In genomic region chr3:129250997-129251396, GRCm38 (mm10) we compare ENCODE assay signal across 25 mouse cellular contexts. TPM values are rescaled to one million over a fixed set of nuclear protein-coding genes. Genes with fewer than 3 reads are reported as not detected.
"Had no signal": no experiment of that assay in that cellular context is flagged by ENCODE, and none has a peak within 500 bp of the region (broad histone marks: within the 10 kb centered on the region; RNA-seq: fewer than 3 reads in every experiment).

No protein-coding gene starts in this region.

- H3K9ac ChIP-seq: limb, embryonic 12.5 days; limb, embryonic 15.5 days; liver, embryonic 14.5 days; liver, postnatal 0 days; lung, embryonic 14.5 days; neural tube, embryonic 12.5 days; neural tube, embryonic 15.5 days had no signal

- H3K4me2 ChIP-seq: limb, embryonic 12.5 days; limb, embryonic 15.5 days; liver, embryonic 11.5 days; lung, embryonic 14.5 days; neural tube, embryonic 12.5 days; neural tube, embryonic 15.5 days had no signal

- H3K4me1 ChIP-seq: limb, embryonic 12.5 days; limb, embryonic 15.5 days; neural tube, embryonic 12.5 days; neural tube, embryonic 15.5 days had no signal

- H3K4me3 ChIP-seq: limb, embryonic 12.5 days; limb, embryonic 15.5 days; neural tube, embryonic 12.5 days; neural tube, embryonic 15.5 days had no signal

- H3K9me3 ChIP-seq: limb, embryonic 12.5 days; limb, embryonic 15.5 days; neural tube, embryonic 12.5 days; neural tube, embryonic 15.5 days had no signal

- ATAC-seq: liver, postnatal 0 days; lung, postnatal 0 days had no signal

- DNase-seq: kidney, adult 2 months; kidney, postnatal 14 days; kidney, postnatal 4 days; left cerebral cortex, postnatal 4 days; liver, postnatal 0 days; lung, embryonic 14.5 days; right cerebral cortex, adult 18-20 months; right cerebral cortex, postnatal 14 days; right cerebral cortex, postnatal 4 days; thymus, adult 2 months; thymus, postnatal 14 days; thymus, postnatal 4 days had no signal

- H3K27ac ChIP-seq: limb, embryonic 12.5 days; limb, embryonic 15.5 days; liver, embryonic 14.5 days; macrophage; neural tube, embryonic 12.5 days; neural tube, embryonic 15.5 days; stomach, postnatal 0 days had no signal

- H3K36me3 ChIP-seq: limb, embryonic 12.5 days; limb, embryonic 15.5 days; neural tube, embryonic 12.5 days; neural tube, embryonic 15.5 days had no signal

- H3K27me3 ChIP-seq: limb, embryonic 12.5 days; limb, embryonic 15.5 days; neural tube, embryonic 12.5 days; neural tube, embryonic 15.5 days had no signal

RNA-seq across cellular contexts. Expression of gene Pitx2, which starts 51.3 kb away (rescaled TPM):
- total RNA-seq: layer of hippocampus, adult 18-20 months; left cerebral cortex, adult 8-10 months; left cerebral cortex, postnatal 14 days; left cerebral cortex, postnatal 4 days; megakaryocyte, adult 5-6 weeks had no signal
- polyA plus RNA-seq: macrophage had no signal
